12 mouse cellular contexts compared by ENCODE assay signal in the genomic region with DNA sequence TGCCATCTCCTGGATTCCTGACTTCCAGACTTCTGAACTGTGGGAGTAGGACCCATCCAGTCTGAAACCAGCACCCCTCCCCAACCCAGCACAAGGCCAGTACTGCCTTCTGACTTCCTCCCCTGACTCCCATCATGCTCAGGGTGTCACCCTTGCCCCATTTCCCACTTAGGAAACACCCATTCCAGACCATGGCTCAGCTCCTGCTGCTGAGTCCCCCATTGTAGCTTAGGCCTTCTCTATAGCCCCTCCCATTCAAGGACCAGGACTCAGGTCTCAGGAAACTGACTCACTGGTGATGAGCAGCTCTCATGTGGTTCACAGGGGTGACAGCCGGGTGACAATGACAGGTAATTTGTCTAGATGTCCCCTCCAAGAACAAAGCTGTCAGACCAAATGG. TPM values are rescaled to one million over a fixed set of nuclear protein-coding genes. Genes with fewer than 3 reads are reported as not detected.
A peak's percentile ranks its signal among the peaks of the same experiment; 100 is the strongest.
DNase-seq lines count a peak whose midpoint lies in the region; ATAC-seq and TF ChIP-seq lines count a peak whose summit lies in the region.
"Had no signal": no experiment of that assay in that cellular context is flagged by ENCODE, and none has a peak within 500 bp of the region (broad histone marks: within the 10 kb centered on the region; RNA-seq: fewer than 3 reads in every experiment).

No protein-coding gene starts in this region.

- no peak overlapping the region for H3K4me2 ChIP-seq in kidney, embryonic 16.5 days (replicated peaks; ENCODE audit: low read depth, low read length)
- H3K4me2 ChIP-seq in neural tube, embryonic 14.5 days (ENCODE audit: low read depth, low read length): no peak overlapping the region
- H3K4me2 ChIP-seq: limb, embryonic 12.5 days; stomach, embryonic 15.5 days had no signal

- 0 out of 2 replicates have a peak, but pooled peaks have one; percentile 35 for ATAC-seq in kidney, embryonic 16.5 days (ENCODE audit: low FRiP score, low TSS enrichment)
- ATAC-seq in neural tube, embryonic 14.5 days (ENCODE audit: low read depth): peak; percentile 10; the same call in 1 of the 2 replicates
- ATAC-seq: CD4-positive, CD25-positive, alpha-beta regulatory T cell, adult 4 months had no signal

- WGBS in kidney, embryonic 16.5 days: 26% methylated on average over 1 of the region's 1 CpGs
- 15% methylated on average over 1 of the region's 1 CpGs for WGBS in neural tube, embryonic 14.5 days

- DNase-seq in gastrocnemius, adult 2 months: no peak
- no peak for DNase-seq in gastrocnemius, postnatal 25 days
- no peak for DNase-seq in kidney, adult 9 months
- no peak for DNase-seq in neural tube, embryonic 10.5 days (ENCODE audit: extremely low spot score, low spot score)
- no peak for DNase-seq in cerebellum, adult 11 months
- DNase-seq in cerebellum, adult 8-10 months: no peak
- DNase-seq: right cerebral cortex, postnatal 14 days had no signal

- intact Hi-C loops in gastrocnemius, adult 2 months (cut with DNase I): no loop called here

- no peak overlapping the region for H3K9ac ChIP-seq in kidney, embryonic 16.5 days (replicated peaks; ENCODE audit: low read length)
- no peak overlapping the region for H3K9ac ChIP-seq in neural tube, embryonic 14.5 days (replicated peaks; ENCODE audit: low read depth, low read length)
- H3K9ac ChIP-seq: limb, embryonic 12.5 days; stomach, embryonic 15.5 days had no signal

- no peak overlapping the region for H3K4me3 ChIP-seq in gastrocnemius, adult 2 months
- no peak overlapping the region for H3K4me3 ChIP-seq in kidney, embryonic 16.5 days (ENCODE audit: low read length)
- H3K4me3 ChIP-seq in neural tube, embryonic 14.5 days (ENCODE audit: low read depth, low read length): no peak overlapping the region
- H3K4me3 ChIP-seq: limb, embryonic 12.5 days; stomach, embryonic 15.5 days had no signal

- H3K27ac ChIP-seq in gastrocnemius, adult 2 months: peak overlapping the region; percentile 44
- H3K27ac ChIP-seq in kidney, embryonic 16.5 days (ENCODE audit: low read length): no peak overlapping the region
- no peak overlapping the region for H3K27ac ChIP-seq in neural tube, embryonic 14.5 days (ENCODE audit: low read depth, low read length)
- H3K27ac ChIP-seq: limb, embryonic 12.5 days had no signal

- H3K4me1 ChIP-seq in kidney, embryonic 16.5 days (ENCODE audit: insufficient read depth, low read length): peaks cover 14% of the 10 kb centered on the region
- H3K4me1 ChIP-seq in neural tube, embryonic 14.5 days (ENCODE audit: control insufficient read depth, insufficient read depth, low read length): no peaks in the 10 kb centered on the region

- no peaks in the 10 kb centered on the region for H3K9me3 ChIP-seq in kidney, embryonic 16.5 days (ENCODE audit: low read length)
- H3K9me3 ChIP-seq in neural tube, embryonic 14.5 days (ENCODE audit: control insufficient read depth, low read length): no peaks in the 10 kb centered on the region
- H3K9me3 ChIP-seq: limb, embryonic 12.5 days; stomach, embryonic 15.5 days had no signal

- no peaks in the 10 kb centered on the region for H3K27me3 ChIP-seq in kidney, embryonic 16.5 days (ENCODE audit: insufficient read depth, low read length)
- no peaks in the 10 kb centered on the region for H3K27me3 ChIP-seq in neural tube, embryonic 14.5 days (ENCODE audit: control insufficient read depth, insufficient read depth, low read length)
- H3K27me3 ChIP-seq: limb, embryonic 12.5 days; stomach, embryonic 15.5 days had no signal

- H3K36me3 ChIP-seq in kidney, embryonic 16.5 days (ENCODE audit: insufficient read depth, low read length): no peaks in the 10 kb centered on the region
- no peaks in the 10 kb centered on the region for H3K36me3 ChIP-seq in neural tube, embryonic 14.5 days (ENCODE audit: control insufficient read depth, insufficient read depth, low read length)
- H3K36me3 ChIP-seq: limb, embryonic 12.5 days; stomach, embryonic 15.5 days had no signal

- no peak for TF ChIP-seq CTCF in gastrocnemius, adult 2 months (IDR thresholded peaks at IDR 0.05)

RNA-seq across cellular contexts. Expression of a gene that starts 25.5 kb away (rescaled TPM):
- total RNA-seq in gastrocnemius, adult 2 months (2021): 10 to 100 TPM; 11.9 to 31.5 TPM
- total RNA-seq in gastrocnemius, postnatal 25 days (2021): 10 to 100 TPM; 17.0 to 25.2 TPM
- polyA plus RNA-seq in kidney, embryonic 16.5 days (2015; fragmentation: Nextera tagmentation; extraction: Ambion mirVana): 8.5 and 8.6 TPM in 2 replicates
- polyA plus RNA-seq in neural tube, embryonic 14.5 days (2014; fragmentation: Nextera tagmentation; extraction: Ambion mirVana): 0.75 and 1.3 TPM in 2 replicates
- polyA plus RNA-seq: CD4-positive, CD25-positive, alpha-beta regulatory T cell, adult 4 months had no signal
